Mouse (Mus musculus) mesoderm, embryonic 11.5 days (tissue): Measurements from ENCODE around the gene Ssh1.

Experiments used
- DNase-seq: peaks from one replicate; pipeline ENCODE4 v3.0.0-alpha.2; 2012; ENCODE audit warnings: low read depth, low spot score

The Ssh1 gene

GRCm38 (mm10) chr5:113993031-113993486, 635 bp downstream of the Ssh1 start:
- DNase-seq, result peak; percentile 75

- no peak for DNase-seq
Observed at GRCm38 (mm10) chr5:113992339-113992831, 1.3 kb downstream of the Ssh1 start.

- DNase-seq, result no peak
Observed at GRCm38 (mm10) chr5:113991141-113991540, 2.6 kb downstream of the Ssh1 start.

GRCm38 (mm10) chr5:113990593-113990992, 3.1 kb downstream of the Ssh1 start:
- DNase-seq, result no peak

- DNase-seq, result no peak
Observed at GRCm38 (mm10) chr5:113989437-113990024, 4.2 kb downstream of the Ssh1 start.

GRCm38 (mm10) chr5:113986182-113986961, 7.3 kb downstream of the Ssh1 start:
- no peak for DNase-seq

- DNase-seq, result no peak
Observed at GRCm38 (mm10) chr5:113985737-113986136, 8.0 kb downstream of the Ssh1 start.

- DNase-seq, result no peak
Observed at GRCm38 (mm10) chr5:113984025-113984740, 9.5 kb downstream of the Ssh1 start.

- no peak for DNase-seq
Observed at GRCm38 (mm10) chr5:113983541-113983940, 10.2 kb downstream of the Ssh1 start.

GRCm38 (mm10) chr5:113981843-113982242, 11.9 kb downstream of the Ssh1 start:
- no peak for DNase-seq

- no peak for DNase-seq
Observed at GRCm38 (mm10) chr5:113981171-113981570, 12.5 kb downstream of the Ssh1 start.

- DNase-seq, result no peak
Observed at GRCm38 (mm10) chr5:113980511-113980910, 13.2 kb downstream of the Ssh1 start.

- no peak for DNase-seq
Observed at GRCm38 (mm10) chr5:113977309-113977708, 16.4 kb downstream of the Ssh1 start.

GRCm38 (mm10) chr5:113976597-113976996, 17.1 kb downstream of the Ssh1 start:
- no peak for DNase-seq

GRCm38 (mm10) chr5:113975538-113976215, 18.0 kb downstream of the Ssh1 start:
- DNase-seq, result no peak

GRCm38 (mm10) chr5:113974576-113974975, 19.1 kb downstream of the Ssh1 start:
- no peak for DNase-seq

GRCm38 (mm10) chr5:113973790-113974189, 19.9 kb downstream of the Ssh1 start:
- DNase-seq, result no peak

GRCm38 (mm10) chr5:113972589-113973515, 20.8 kb downstream of the Ssh1 start:
- peak; percentile 39 for DNase-seq

- no peak for DNase-seq
Observed at GRCm38 (mm10) chr5:113971434-113971960, 22.2 kb downstream of the Ssh1 start.

GRCm38 (mm10) chr5:113968371-113968770, 25.3 kb downstream of the Ssh1 start:
- DNase-seq, result no peak
